Mouse (Mus musculus) liver, embryonic 16.5 days (tissue): ENCODE data around the gene Lrrc26. TPM values are rescaled to one million over a fixed set of nuclear protein-coding genes. Genes with fewer than 3 reads are reported as not detected.

Experiments used
- ATAC-seq: fragments of 200-750 bp; cut with Nextera tagmentation; 2 replicates; pipeline ENCODE4 v1.8.0; 2017; ENCODE audit warnings: low read depth, mild to moderate bottlenecking, moderate number of reproducible peaks, moderate library complexity
- H3K27ac ChIP-seq: fragments of 300-500 bp; sonication (generic); 2 replicates; pipeline ENCODE4 v1.5.1; 2014; ENCODE audit warnings: mild to moderate bottlenecking, low read length
- H3K27me3 ChIP-seq: fragments of 300-500 bp; sonication (generic); 2 replicates; pipeline ENCODE4 v1.6.1; 2014; ENCODE audit warnings: low read depth, low read length, mixed read lengths; ENCODE audit not compliant: control insufficient read depth, insufficient read depth
- H3K36me3 ChIP-seq: fragments of 300-500 bp; sonication (generic); 2 replicates; pipeline ENCODE4 v1.6.1; 2014; ENCODE audit warnings: mild to moderate bottlenecking; ENCODE audit not compliant: control insufficient read depth, insufficient read depth
- H3K4me1 ChIP-seq: fragments of 300-500 bp; sonication (generic); 2 replicates; pipeline ENCODE4 v1.6.1; 2014; ENCODE audit warnings: low read depth, low read length, mixed read lengths; ENCODE audit not compliant: control insufficient read depth
- H3K4me2 ChIP-seq: fragments of 300-500 bp; sonication (generic); 2 replicates; pipeline ENCODE4 v1.6.1; 2014; ENCODE audit warnings: low read depth, low read length, mixed read lengths
- H3K4me3 ChIP-seq: fragments of 300-500 bp; sonication (generic); 2 replicates; pipeline ENCODE4 v1.5.1; 2014; ENCODE audit warnings: low read depth, mild to moderate bottlenecking, low read length
- H3K9ac ChIP-seq: fragments of 300-500 bp; sonication (generic); 2 replicates; pipeline ENCODE4 v1.6.1; 2014; ENCODE audit warnings: low read depth, low read length
- H3K9me3 ChIP-seq: fragments of 300-500 bp; sonication (generic); replicated peaks from 2 replicates; pipeline ENCODE4 v1.6.1; 2016; ENCODE audit warnings: low read length; ENCODE audit not compliant: control insufficient read depth
- WGBS: fragments of 180-500 bp; shearing (Covaris S2); extraction: QIAGEN DNeasy Blood & Tissue Kit; methylation state at CpG from one replicate; pipeline ENCODE4 v1.1.7; 2014; ENCODE audit not compliant: insufficient replicate concordance; 5-methylcytosine and 5-hydroxymethylcytosine counted together
- polyA plus RNA-seq: library from polyadenylated mRNA; unstranded; fragments of >200 nt; fragmentation: Nextera tagmentation; extraction: Ambion mirVana; gene quantifications from 2 replicates; pipeline ENCODE4 v1.2.1, GENCODE M21; 2015

Gene Lrrc26
- polyA plus RNA-seq, 1 experiment from 2014 or later: not detected

- no peaks in the 10 kb centered on the region for H3K27me3 ChIP-seq
- peak overlapping the region; percentile 89 for H3K4me3 ChIP-seq
- no peak for ATAC-seq
- WGBS: 29% methylated on average over 12 of the region's 12 CpGs
- H3K9ac ChIP-seq: peak overlapping the region; percentile 81
- H3K4me2 ChIP-seq: peak overlapping the region; percentile 100
- H3K9me3 ChIP-seq: no peaks in the 10 kb centered on the region
- no peaks in the 10 kb centered on the region for H3K36me3 ChIP-seq
- no peak overlapping the region for H3K27ac ChIP-seq
- H3K4me1 ChIP-seq: peaks cover 56% of the 10 kb centered on the region
Observed at GRCm38 (mm10) chr2:25263623-25264285, 26.0 kb upstream of the Lrrc26 start.

GRCm38 (mm10) chr2:25264286-25264660 is 25.4 kb upstream of the Lrrc26 start:
- Histone ChIP-seq H3K27ac (no peak overlapping the region), H3K9ac (0 out of 2 replicates have a peak overlapping the region, but pooled peaks have one; percentile 3), H3K4me1 (peaks cover 56% of the 10 kb centered on the region), H3K27me3 (no peaks in the 10 kb centered on the region), H3K4me3 (no peak overlapping the region), H3K36me3 (no peaks in the 10 kb centered on the region; the same call in 1 of the 2 replicates), H3K9me3 (no peaks in the 10 kb centered on the region), H3K4me2 (peak overlapping the region; percentile 24; the same call in 1 of the 2 replicates)
- WGBS: 62% methylated on average over 5 of the region's 5 CpGs
- no peak for ATAC-seq

GRCm38 (mm10) chr2:25264851-25265250 is 24.9 kb upstream of the Lrrc26 start:
- H3K4me3 ChIP-seq: no peak overlapping the region
- no peak for ATAC-seq
- H3K4me1 ChIP-seq: peaks cover 56% of the 10 kb centered on the region
- no peak overlapping the region for H3K27ac ChIP-seq
- 61% methylated on average over 3 of the region's 3 CpGs for WGBS
- H3K36me3 ChIP-seq: no peaks in the 10 kb centered on the region; the same call in 1 of the 2 replicates
- no peaks in the 10 kb centered on the region for H3K9me3 ChIP-seq
- H3K4me2 ChIP-seq: peak overlapping the region; percentile 24; the same call in 1 of the 2 replicates
- no peak overlapping the region for H3K9ac ChIP-seq
- no peaks in the 10 kb centered on the region for H3K27me3 ChIP-seq

- Histone ChIP-seq H3K9ac (peak overlapping the region; percentile 37; the same call in 1 of the 2 replicates), H3K9me3 (no peaks in the 10 kb centered on the region), H3K36me3 (peaks cover 9% of the 10 kb centered on the region), H3K27ac (peak overlapping the region; percentile 25), H3K4me2 (peak overlapping the region; percentile 39), H3K27me3 (no peaks in the 10 kb centered on the region), H3K4me1 (peaks cover 63% of the 10 kb centered on the region), H3K4me3 (peak overlapping the region; percentile 2; the same call in 1 of the 2 replicates)
- ATAC-seq: no peak
- 39% methylated on average over 6 of the region's 6 CpGs for WGBS
Observed at GRCm38 (mm10) chr2:25265897-25266656, 23.6 kb upstream of the Lrrc26 start.

GRCm38 (mm10) chr2:25266720-25267119 is 23.0 kb upstream of the Lrrc26 start:
- H3K4me3 ChIP-seq: no peak overlapping the region
- H3K9ac ChIP-seq: no peak overlapping the region
- peak overlapping the region; percentile 8 for H3K27ac ChIP-seq
- peaks cover 68% of the 10 kb centered on the region for H3K4me1 ChIP-seq
- H3K27me3 ChIP-seq: no peaks in the 10 kb centered on the region
- no peak for ATAC-seq
- peak overlapping the region; percentile 39; the same call in 1 of the 2 replicates for H3K4me2 ChIP-seq
- H3K9me3 ChIP-seq: no peaks in the 10 kb centered on the region
- 50% methylated on average over 2 of the region's 2 CpGs for WGBS
- peaks cover 9% of the 10 kb centered on the region for H3K36me3 ChIP-seq

- Histone ChIP-seq H3K9me3 (no peaks in the 10 kb centered on the region), H3K9ac (no peak overlapping the region), H3K36me3 (peaks cover 9% of the 10 kb centered on the region), H3K27ac (peak overlapping the region; percentile 8), H3K4me1 (peaks cover 64% of the 10 kb centered on the region), H3K27me3 (no peaks in the 10 kb centered on the region), H3K4me3 (no peak overlapping the region), H3K4me2 (no peak overlapping the region)
- ATAC-seq: no peak
Observed at GRCm38 (mm10) chr2:25267241-25267640, 22.5 kb upstream of the Lrrc26 start.

GRCm38 (mm10) chr2:25267746-25268309 is 21.9 kb upstream of the Lrrc26 start:
- Histone ChIP-seq H3K27ac (no peak overlapping the region; the same call in 1 of the 2 replicates), H3K36me3 (peaks cover 9% of the 10 kb centered on the region), H3K4me3 (no peak overlapping the region)

GRCm38 (mm10) chr2:25271827-25272511 is 17.7 kb upstream of the Lrrc26 start, which contains the start of the genes Ssna1 and Anapc2:
Gene Ssna1, minus strand, starts transcription at chr2:25272438.
Gene Anapc2, plus strand, starts transcription at chr2:25272478.
- no peaks in the 10 kb centered on the region for H3K27me3 ChIP-seq
- ATAC-seq: peak; percentile 97
- H3K4me3 ChIP-seq: peak within 1 kb of the TSS; percentile 96
- H3K4me2 ChIP-seq: peak within 1 kb of the TSS; percentile 82
- H3K9me3 ChIP-seq: no peaks in the 10 kb centered on the region
- H3K9ac ChIP-seq: peak within 1 kb of the TSS; percentile 96
- peaks cover 21% of the 10 kb centered on the region for H3K36me3 ChIP-seq
- under 1% methylated on average over 55 of the region's 55 CpGs for WGBS
- peak within 1 kb of the TSS; percentile 89 for H3K27ac ChIP-seq
- H3K4me1 ChIP-seq: peaks cover 35% of the 10 kb centered on the region

More at GRCm38 (mm10) chr2:25267746-25268309, 21.9 kb upstream of the Lrrc26 start:
- 69% methylated on average over 4 of the region's 4 CpGs for WGBS
- no peak overlapping the region for H3K4me2 ChIP-seq
- H3K27me3 ChIP-seq: no peaks in the 10 kb centered on the region
- H3K9me3 ChIP-seq: no peaks in the 10 kb centered on the region
- no peak for ATAC-seq
- H3K9ac ChIP-seq: no peak overlapping the region
- H3K4me1 ChIP-seq: peaks cover 65% of the 10 kb centered on the region
